Mouse (Mus musculus) brain, embryonic 14.5 days (tissue): ENCODE measurements at regions not wholly inside any gene's neighbourhood (a gene's known extent, or its start where the extent isn't known, plus 50 kb on each side); places are given as distances from the start of the nearest gene placed in this dataset.

ENCODE experiments used
- DNase-seq: peaks from one replicate; pipeline ENCODE4 v3.0.0-alpha.2; 2011; ENCODE audit warnings: low read depth
- CTCF ChIP-seq: fragments of 200-500 bp; IDR thresholded peaks from 2 replicates; pipeline ENCODE4 v1.5.1; 2012; ENCODE audit warnings: inconsistent platforms, mild to moderate bottlenecking, moderate library complexity, borderline replicate concordance; ENCODE audit not compliant: insufficient read depth, insufficient read length; ENCODE audit errors: extremely low read depth
- POLR2A ChIP-seq: fragments of 200-500 bp; IDR thresholded peaks from 2 replicates; pipeline ENCODE4 v1.6.1; 2012; ENCODE audit warnings: mild to moderate bottlenecking, inconsistent platforms, borderline replicate concordance; ENCODE audit not compliant: poor library complexity, insufficient read depth, insufficient read length, severe bottlenecking; ENCODE audit errors: extremely low read depth

DNA sequence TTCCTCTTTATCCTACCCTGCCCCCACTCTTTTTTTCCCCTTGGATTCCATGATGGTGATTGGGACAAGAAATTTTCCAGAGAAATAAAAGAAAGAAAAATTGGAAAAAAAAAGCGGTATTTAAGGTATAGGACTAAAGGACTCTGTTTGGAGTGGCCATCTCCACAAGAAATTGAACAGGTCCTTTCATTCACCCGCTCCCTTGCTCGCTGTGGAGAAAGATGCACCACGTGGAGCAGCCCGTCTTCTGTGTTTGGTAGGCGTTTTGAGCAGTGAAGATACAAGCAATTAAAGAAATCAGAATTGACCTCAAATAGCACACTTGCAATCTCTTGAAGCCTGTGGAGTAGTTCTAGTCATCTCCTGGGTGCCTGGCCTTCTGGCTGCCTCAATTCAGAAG, 126.3 kb upstream of the Atp11c start:
- no peak for TF ChIP-seq POLR2A
- TF ChIP-seq CTCF: no peak
- DNase-seq: no peak

DNA sequence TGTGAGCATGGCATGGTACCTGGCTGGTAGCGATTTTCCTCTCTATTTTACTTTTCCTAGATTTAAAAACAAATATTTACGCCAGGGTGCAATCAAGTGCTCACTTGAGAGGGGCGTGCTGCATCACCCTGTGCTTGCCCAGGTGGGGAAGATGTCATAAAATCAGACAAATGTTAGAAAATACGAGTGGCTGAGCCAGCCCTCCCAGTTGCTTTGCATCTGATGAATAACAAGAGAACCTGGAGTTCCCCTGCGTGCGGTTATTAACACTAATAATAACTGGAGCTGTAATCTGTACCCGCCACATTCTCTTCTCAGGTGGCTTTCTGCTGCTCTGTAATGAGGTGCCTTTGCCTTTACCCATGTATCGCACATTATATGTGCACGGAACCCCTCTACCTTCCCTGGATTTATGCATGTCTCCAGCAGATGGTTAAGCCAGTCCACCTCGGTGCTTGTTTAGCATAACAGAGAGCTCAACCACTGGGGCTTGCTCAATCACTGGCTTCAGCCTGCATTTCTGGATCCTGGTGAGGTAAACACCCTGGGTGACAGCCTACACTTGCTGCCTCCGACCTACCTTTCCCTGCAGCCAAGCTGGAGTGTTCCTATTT, 125.8 kb upstream of the Atp11c start:
- TF ChIP-seq CTCF (no peak), POLR2A (no peak)
- DNase-seq: peak; percentile 50

DNA sequence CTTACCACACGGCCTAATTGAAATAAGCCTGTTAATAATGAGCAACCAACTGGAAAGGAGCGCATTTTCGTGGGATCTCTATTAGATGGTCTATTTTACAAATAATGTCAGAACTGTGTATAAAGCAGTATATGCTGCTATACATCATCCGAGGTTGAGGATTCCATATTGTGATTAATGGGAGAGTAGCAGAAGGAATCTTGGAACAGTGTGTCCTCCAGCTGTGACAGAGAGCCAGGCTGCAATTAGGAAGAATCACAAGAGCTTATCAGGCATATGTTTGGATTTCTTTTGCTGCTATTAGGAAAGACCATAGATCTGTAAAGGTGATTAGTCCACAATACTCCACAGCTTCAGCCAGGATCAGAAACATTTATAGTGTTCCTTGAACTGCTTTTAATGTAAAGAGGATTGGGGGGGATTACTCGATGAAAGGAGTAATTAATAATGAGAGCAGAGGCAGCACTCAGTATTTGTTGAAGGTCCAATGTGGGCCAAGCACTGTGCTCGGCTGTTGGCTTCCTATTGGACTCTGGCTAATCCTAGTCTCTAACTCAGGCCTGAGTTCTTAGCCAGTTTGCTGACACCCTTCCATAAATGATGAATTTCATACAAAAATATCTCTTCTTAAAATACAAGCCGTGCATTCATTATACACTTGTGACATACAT, 88.7 kb upstream of the Atp11c start:
- no peak for TF ChIP-seq CTCF
- TF ChIP-seq POLR2A: no peak
- peak; percentile 81 for DNase-seq

DNA sequence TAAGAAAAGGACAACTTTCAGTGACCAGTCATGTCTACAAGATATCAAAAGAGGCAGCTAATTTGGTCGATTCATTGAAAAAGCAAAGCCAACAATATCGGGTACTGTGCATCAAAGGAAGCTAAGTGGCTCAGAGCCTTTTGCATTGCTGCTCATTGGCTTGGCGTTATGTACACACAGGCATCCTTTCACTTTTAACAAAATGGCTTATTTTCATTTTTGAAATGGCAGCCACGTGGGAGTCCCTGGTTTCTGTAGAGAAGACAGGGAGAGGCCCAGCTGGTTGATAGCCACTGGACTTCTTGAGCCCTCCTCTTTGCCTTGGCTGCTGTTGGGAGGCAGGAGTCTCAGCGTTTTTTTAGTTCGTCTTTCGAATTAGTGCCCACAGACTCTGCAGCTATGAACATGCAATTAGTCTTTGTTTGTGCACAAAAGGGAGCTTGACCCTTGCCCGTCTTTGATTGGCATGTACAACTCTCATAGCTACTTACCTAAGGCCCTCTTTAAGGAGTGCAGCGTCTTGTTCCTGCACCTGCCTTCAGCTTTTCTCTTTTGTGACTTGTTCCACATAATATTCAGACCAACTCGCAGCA, 52.3 kb upstream of the Atp11c start:
- peak; percentile 56 for DNase-seq
- TF ChIP-seq CTCF (no peak), POLR2A (no peak)
